Mouse (Mus musculus) spleen, postnatal 10 days (tissue): ENCODE measurements around the gene Mapk1ip1l.

Source experiments
- DNase-seq, 2 experiments: peaks; one replicate each; pipeline ENCODE4 v3.0.0; 2021 to 2022; ENCODE audit warnings: low spot score in 2 of 2

Gene Mapk1ip1l

DNA sequence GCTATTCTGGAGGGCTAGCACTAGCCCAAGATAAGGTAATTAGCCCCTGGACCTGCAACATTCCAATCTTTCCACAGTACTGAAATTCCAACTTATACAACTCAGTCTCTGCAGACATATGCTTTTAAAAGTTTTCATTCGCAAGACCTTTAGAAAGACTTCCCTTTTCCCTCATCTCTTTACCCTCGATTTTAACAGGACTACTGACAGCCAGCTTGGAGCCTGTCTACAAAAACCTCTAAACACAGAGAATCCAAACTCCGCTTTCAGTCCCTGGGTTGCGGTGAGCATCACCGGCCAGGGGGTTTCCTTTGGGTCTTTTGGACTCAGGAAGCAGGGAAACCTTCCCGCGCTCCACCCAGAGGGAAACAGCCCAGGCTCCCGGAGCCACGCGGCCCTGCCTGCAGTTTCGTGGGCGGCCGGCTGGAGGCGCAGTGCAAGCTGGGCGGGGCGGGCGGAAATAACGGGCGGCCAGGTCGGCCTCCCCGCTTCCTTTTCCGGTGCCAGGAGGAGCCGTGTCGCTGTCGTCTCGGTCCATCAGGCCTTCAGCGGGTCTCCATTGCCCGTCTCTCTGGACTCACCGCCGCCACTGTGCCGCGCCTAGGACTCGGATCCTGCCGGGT lies at the start of gene Mapk1ip1l:
TSS of gene Mapk1ip1l (plus strand) at position 482 of the 623 bp plus-strand sequence.
- peak; percentile 94 to 97 for DNase-seq

GRCm38 (mm10) chr14:47249839-47250238 lies 48.2 kb upstream of the Mapk1ip1l start:
- no peak for DNase-seq

DNA sequence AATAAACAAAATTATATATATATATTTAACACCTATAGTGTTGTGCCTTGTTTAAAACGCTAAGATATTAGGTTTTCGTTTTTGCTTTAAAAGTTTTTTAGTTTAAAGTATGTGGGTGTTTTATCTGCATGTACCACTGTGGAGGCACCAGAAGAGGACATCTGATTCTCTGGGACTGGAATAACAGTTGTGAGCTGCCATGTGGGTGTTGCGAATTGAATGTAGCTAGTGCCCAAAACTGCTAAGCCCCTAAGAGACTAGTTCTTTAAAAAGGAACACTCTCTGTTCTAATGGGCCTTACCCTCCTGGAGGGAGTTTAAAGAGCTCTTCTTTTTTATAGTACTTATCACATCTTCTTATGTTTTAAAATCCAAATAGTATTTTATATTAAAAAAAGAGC lies 33.2 kb upstream of the Mapk1ip1l start:
- DNase-seq: no peak

DNA sequence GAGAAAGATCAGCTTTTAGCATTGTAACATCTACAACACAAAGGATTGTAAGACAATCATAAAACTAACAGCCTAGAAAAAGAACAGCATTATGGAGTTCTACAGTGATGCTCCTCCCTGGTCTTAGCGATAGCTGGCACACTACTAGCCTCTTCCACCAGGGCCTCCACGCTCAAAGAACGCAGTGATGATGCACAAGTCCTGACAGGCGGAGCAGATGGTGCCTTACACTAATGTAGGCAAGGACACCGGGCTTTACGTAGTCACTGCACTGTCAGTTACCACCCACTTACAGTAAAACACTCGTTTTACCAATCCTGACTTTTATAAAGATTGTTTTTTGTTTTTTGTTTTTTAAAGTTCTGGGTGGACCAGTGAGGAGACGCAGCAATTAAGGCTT lies 32.2 kb upstream of the Mapk1ip1l start:
- no peak for DNase-seq

GRCm38 (mm10) chr14:47269056-47269455 lies 29.0 kb upstream of the Mapk1ip1l start:
- no peak for DNase-seq

DNA sequence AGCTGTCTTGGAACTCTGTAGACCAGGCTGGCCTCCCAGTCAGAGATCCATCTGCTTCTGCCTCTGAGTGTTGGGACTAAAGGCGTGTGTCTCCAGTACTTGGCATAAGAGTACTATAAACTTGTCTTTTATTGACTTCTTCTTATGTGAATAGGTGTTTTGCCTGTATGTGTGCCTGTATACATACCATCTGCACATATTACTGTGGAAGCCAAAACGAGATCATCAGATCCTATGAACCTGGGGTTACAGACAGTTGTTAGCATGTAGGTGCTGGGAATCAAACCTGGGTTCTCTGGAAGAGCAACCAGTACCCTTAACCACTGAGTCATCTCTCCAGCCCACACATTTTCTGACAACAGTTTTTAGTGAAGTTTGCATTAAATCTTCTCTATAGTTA lies 28.4 kb upstream of the Mapk1ip1l start:
- no peak for DNase-seq

DNA sequence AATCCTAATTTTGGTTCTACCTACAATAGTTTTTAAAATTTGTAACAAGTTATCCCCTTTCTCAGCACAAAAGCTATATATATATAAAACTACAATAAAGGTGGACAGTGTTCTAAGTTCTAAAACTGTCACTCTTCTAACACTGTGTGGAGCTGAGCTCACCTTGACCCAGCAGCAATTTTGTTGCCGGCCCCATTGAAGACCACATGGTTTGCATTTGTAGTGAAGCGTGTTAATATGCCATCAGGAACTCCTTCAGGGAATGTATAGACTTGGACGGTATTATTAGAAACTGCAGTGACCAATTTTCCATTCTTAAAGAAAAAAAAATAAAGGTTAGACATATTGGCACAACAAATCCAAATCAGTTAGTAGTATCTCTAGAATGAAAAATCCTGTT lies 24.3 kb upstream of the Mapk1ip1l start:
- no peak for DNase-seq

GRCm38 (mm10) chr14:47275417-47275816 lies 22.6 kb upstream of the Mapk1ip1l start:
- peak; percentile 32 to 36 for DNase-seq

DNA sequence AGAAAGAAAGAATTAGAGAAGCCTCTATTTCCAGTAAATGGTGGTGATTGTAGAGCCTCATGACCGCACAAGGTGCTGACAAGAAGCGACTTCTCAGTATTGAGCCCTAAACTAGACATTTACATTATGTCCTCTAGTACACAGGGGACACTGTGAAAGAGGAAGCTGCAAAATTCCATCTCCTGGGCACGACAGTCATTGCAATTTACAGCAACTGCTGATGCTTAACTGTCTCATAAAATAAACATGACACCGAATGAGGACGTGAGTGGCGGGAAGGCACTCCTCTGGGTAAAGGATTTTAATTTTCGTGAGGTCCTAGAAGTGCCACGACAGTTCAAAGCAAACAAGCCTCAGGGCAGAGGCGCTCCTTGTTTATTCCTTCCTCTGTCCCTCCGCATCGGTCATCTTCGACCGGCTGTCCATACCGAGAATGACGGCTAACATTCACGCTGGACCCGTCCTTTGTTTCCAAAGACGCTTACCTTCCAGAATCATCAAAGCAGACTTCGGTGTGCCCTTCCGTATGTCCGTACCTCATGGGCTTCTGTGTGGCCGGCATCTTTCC lies 21.9 kb upstream of the Mapk1ip1l start:
- peak in 1 of 2 experiments; percentile 39 for DNase-seq

GRCm38 (mm10) chr14:47276637-47277393 lies 21.3 kb upstream of the Mapk1ip1l start, which contains the start of the genes Wdhd1 and Socs4:
TSS of gene Wdhd1 (minus strand) at chr14:47276857.
TSS of gene Socs4 (plus strand) at chr14:47276931.
- peak; percentile 96 for DNase-seq

DNA sequence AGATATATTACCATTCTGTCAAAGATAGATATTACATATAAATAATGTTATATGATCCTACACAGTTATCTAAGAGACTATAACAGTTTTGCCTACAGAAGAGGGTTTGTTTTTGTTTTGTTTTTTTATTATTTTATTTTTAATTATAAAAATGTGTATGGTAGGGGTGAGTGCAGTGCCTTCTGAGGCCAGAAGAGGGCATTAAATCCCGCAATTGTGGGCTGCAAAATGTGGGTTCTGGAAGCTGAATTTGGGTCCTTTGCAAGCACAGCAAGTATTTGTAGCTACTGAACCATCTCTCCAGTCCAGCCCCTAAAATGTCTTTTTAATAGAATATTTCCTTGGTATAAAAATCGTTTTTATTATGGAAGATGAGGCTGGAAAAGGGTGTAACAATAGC lies 19.0 kb upstream of the Mapk1ip1l start:
- no peak for DNase-seq

GRCm38 (mm10) chr14:47281535-47281934 lies 16.5 kb upstream of the Mapk1ip1l start:
- DNase-seq: no peak

- no peak for DNase-seq
Measured at GRCm38 (mm10) chr14:47283568-47283967, 14.5 kb upstream of the Mapk1ip1l start.

- DNase-seq: no peak
Measured at GRCm38 (mm10) chr14:47285271-47285670, 12.8 kb upstream of the Mapk1ip1l start.

DNA sequence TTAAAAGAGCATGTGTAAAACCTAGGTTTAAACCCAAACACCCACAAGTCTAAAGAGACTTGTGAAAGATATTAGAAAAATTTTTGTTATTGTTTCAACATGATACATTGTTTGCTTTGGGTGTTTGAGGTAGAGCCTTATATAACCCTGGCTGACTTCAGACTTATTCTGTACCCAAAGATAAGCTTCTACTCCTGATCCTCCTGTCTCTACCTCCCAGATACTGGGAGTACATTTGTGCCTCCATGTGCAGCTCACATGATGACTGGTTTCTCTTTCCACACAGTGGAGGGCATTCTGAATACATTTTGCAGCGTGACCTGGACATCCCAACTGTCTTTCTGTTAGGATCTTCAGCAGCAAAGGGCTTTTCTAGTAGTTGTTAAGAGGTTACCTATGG lies 11.9 kb upstream of the Mapk1ip1l start:
- DNase-seq: no peak

DNA sequence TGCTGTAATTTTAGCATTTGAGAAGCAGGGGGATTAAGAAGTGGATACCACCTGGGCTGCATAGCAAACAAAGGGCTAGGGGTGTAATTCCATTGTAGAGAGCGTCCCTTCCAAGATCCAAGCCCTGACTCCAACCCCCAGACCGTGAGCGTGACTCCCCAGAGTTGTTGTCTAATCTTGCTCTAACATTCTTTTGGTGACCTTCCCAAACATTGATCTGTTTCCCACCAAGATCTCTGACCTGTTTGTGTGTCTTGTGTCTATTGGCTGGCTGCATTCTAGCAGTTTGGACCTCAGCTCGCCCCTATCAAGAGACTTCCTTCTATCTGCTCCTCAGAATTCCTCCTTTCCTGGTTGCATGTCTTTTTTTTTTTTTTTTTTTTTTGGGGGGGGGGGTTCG lies 11.0 kb upstream of the Mapk1ip1l start:
- DNase-seq: no peak

DNA sequence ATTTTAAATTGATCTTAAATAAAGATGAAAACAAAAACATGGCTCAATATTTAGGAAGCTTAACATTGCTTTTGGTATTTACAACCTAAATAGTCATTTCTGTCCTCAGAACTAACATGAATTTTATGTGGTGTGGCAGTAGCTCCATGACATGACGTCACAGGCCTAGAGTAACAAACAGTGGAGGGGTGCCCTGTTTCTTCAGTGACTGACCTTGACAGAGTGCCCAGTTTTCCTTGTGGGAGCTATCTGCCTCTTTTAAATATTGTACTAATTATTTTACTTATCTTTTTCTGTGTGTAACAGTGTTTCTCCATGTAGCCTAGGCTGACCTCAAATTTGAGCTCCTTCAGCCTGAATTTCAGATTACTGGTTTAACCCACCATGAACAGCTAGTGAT lies 6.3 kb upstream of the Mapk1ip1l start:
- no peak for DNase-seq

- DNase-seq: no peak
Measured at GRCm38 (mm10) chr14:47294136-47294535, 3.9 kb upstream of the Mapk1ip1l start.

DNA sequence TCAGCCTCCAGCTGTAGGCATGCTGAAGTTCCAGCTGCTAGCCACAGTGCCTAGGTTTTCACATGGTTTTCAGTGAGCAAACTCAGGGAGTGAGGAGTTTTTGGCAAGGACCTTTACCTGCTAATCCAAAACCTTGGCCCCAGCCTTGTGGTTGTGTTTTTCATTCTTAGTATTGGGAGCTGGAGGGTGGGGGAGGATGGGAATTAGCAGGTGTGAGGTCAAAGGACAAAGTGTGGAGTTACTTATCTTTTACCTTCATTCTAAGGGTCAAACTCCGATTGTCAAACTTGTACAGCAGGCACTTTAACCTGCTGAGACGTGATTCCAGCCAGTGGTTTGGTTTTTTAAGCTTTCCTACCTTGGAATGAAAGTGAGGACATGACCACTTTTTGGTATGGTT lies 1.8 kb upstream of the Mapk1ip1l start:
- no peak for DNase-seq

DNA sequence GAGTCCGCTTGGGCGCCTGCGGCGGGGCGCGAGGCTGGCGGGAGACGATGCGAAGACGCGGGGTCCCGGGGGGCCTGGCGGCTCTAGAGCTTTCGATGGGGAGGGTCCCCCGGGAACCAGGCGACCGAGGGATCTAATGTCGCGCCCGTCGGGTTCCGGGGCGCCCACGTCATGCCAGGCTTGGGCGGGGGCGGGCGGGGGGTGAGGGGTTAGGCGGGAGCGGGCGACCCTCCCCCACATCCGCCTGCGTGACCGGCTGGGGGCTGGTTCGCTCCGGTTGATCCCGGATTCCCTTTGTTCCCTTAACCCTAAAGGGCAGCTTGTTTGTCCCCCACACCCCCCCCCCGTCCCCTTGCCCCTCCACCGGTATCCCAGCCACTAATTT lies 334 bp downstream of the Mapk1ip1l start:
- DNase-seq: no peak

- DNase-seq: peak; percentile 43 to 46
Measured at GRCm38 (mm10) chr14:47298819-47299261, 774 bp downstream of the Mapk1ip1l start.

- DNase-seq: no peak
Measured at GRCm38 (mm10) chr14:47302885-47303680, 5.0 kb downstream of the Mapk1ip1l start.
